23 mouse cellular contexts compared by ENCODE assay signal in genomic region chr3:97538634-97539033, GRCm38 (mm10).
DNase-seq lines count a peak whose midpoint lies in the region; ATAC-seq and TF ChIP-seq lines count a peak whose summit lies in the region.
"Had no signal": no experiment of that assay in that cellular context is flagged by ENCODE, and none has a peak within 500 bp of the region (broad histone marks: within the 10 kb centered on the region; RNA-seq: fewer than 3 reads in every experiment).

No protein-coding gene starts in this region.

- ATAC-seq in intestine, embryonic 14.5 days (replicated peaks; ENCODE audit: low FRiP score, low TSS enrichment, low read depth), result no peak
- ATAC-seq in intestine, postnatal 0 days, result no peak
- ATAC-seq in lung, postnatal 0 days, result peak; percentile 37; the same call in 1 of the 2 replicates
- ATAC-seq in Patski, result no peak
- ATAC-seq in stomach, postnatal 0 days (ENCODE audit: low FRiP score, low TSS enrichment), result no peak
- ATAC-seq: forebrain, embryonic 15.5 days had no signal

- H3K4me1 ChIP-seq in intestine, embryonic 14.5 days (replicated peaks; ENCODE audit: control insufficient read depth, insufficient read depth, low read length), result no peaks in the 10 kb centered on the region
- no peaks in the 10 kb centered on the region for H3K4me1 ChIP-seq in intestine, postnatal 0 days (replicated peaks; ENCODE audit: control insufficient read depth, insufficient read depth, low read length)
- H3K4me1 ChIP-seq in lung, postnatal 0 days (ENCODE audit: insufficient read depth, low read depth, low read length), result no peaks in the 10 kb centered on the region
- no peaks in the 10 kb centered on the region for H3K4me1 ChIP-seq in stomach, postnatal 0 days (replicated peaks; ENCODE audit: control insufficient read depth, insufficient read depth)
- H3K4me1 ChIP-seq: forebrain, embryonic 15.5 days; limb, embryonic 13.5 days had no signal

- no peak overlapping the region for H3K4me2 ChIP-seq in intestine, embryonic 14.5 days (ENCODE audit: low read length)
- H3K4me2 ChIP-seq in intestine, postnatal 0 days (replicated peaks; ENCODE audit: low read depth), result no peak overlapping the region
- no peak overlapping the region for H3K4me2 ChIP-seq in lung, postnatal 0 days (replicated peaks; ENCODE audit: low read depth, low read length)
- H3K4me2 ChIP-seq in stomach, postnatal 0 days (replicated peaks; ENCODE audit: low read depth), result no peak overlapping the region
- H3K4me2 ChIP-seq: forebrain, embryonic 15.5 days; limb, embryonic 13.5 days; liver, embryonic 11.5 days had no signal

- H3K27ac ChIP-seq in intestine, embryonic 14.5 days (ENCODE audit: low read depth), result no peak overlapping the region
- H3K27ac ChIP-seq in intestine, postnatal 0 days (ENCODE audit: low read depth, low read length), result no peak overlapping the region
- no peak overlapping the region for H3K27ac ChIP-seq in lung, postnatal 0 days (ENCODE audit: low read length)
- H3K27ac ChIP-seq in stomach, postnatal 0 days (replicated peaks), result no peak overlapping the region
- H3K27ac ChIP-seq: forebrain, embryonic 15.5 days; limb, embryonic 13.5 days had no signal

- H3K36me3 ChIP-seq in intestine, embryonic 14.5 days (ENCODE audit: control insufficient read depth, insufficient read depth, low read length), result no peaks in the 10 kb centered on the region
- H3K36me3 ChIP-seq in intestine, postnatal 0 days (ENCODE audit: control insufficient read depth, insufficient read depth), result no peaks in the 10 kb centered on the region
- H3K36me3 ChIP-seq in lung, postnatal 0 days (ENCODE audit: insufficient read depth, low read length), result no peaks in the 10 kb centered on the region
- H3K36me3 ChIP-seq in stomach, postnatal 0 days (ENCODE audit: control insufficient read depth, insufficient read depth, low read length), result no peaks in the 10 kb centered on the region
- H3K36me3 ChIP-seq: forebrain, embryonic 15.5 days; G1E; limb, embryonic 13.5 days had no signal

- DNase-seq in intestine, embryonic 14.5 days (ENCODE audit: low spot score), result peak; percentile 23
- peak; percentile 32 for DNase-seq in lung, postnatal 0 days (ENCODE audit: low spot score)
- DNase-seq in lung, postnatal 4 days, result no peak
- DNase-seq in Patski (ENCODE audit: low read depth, low spot score), result no peak
- no peak for DNase-seq in stomach, postnatal 0 days (ENCODE audit: low spot score)
- DNase-seq in retina, postnatal 1 day, result no peak
- DNase-seq: adrenal gland, postnatal 14 days; cerebellum, adult 18-20 months; cerebellum, postnatal 14 days; gastrocnemius, postnatal 10 days; heart, postnatal 14 days; kidney, adult 11 months; kidney, postnatal 4 days; midbrain, embryonic 14.5 days; right cerebral cortex, adult 18-20 months; right cerebral cortex, postnatal 4 days; thymus, adult 2 months; thymus, postnatal 36 days had no signal

- H3K9me3 ChIP-seq in intestine, embryonic 14.5 days (ENCODE audit: control insufficient read depth, low read length), result no peaks in the 10 kb centered on the region
- H3K9me3 ChIP-seq in intestine, postnatal 0 days (ENCODE audit: control insufficient read depth), result no peaks in the 10 kb centered on the region
- H3K9me3 ChIP-seq in lung, postnatal 0 days (ENCODE audit: low read length), result no peaks in the 10 kb centered on the region
- no peaks in the 10 kb centered on the region for H3K9me3 ChIP-seq in stomach, postnatal 0 days (ENCODE audit: control insufficient read depth, low read length)
- H3K9me3 ChIP-seq: forebrain, embryonic 15.5 days; G1E; limb, embryonic 13.5 days had no signal

- CTCF ChIA-PET in Patski (lab: Charles Lee), result no interaction called here

- 54% methylated on average over 1 of the region's 1 CpGs for WGBS in intestine, embryonic 14.5 days
- 38% methylated on average over 1 of the region's 1 CpGs for WGBS in intestine, postnatal 0 days
- 28% methylated on average over 1 of the region's 1 CpGs for WGBS in lung, postnatal 0 days
- 17% methylated on average over 1 of the region's 1 CpGs for WGBS in stomach, postnatal 0 days

- no peak for TF ChIP-seq EP300 in lung, postnatal 0 days (IDR thresholded peaks at IDR 0.05)
- no peak for TF ChIP-seq EP300 in stomach, postnatal 0 days (optimal IDR thresholded peaks at IDR 0.05)

- H3K27me3 ChIP-seq in intestine, embryonic 14.5 days (replicated peaks; ENCODE audit: control insufficient read depth, insufficient read depth, low read length), result no peaks in the 10 kb centered on the region
- H3K27me3 ChIP-seq in intestine, postnatal 0 days (replicated peaks; ENCODE audit: control insufficient read depth, insufficient read depth, low read length), result no peaks in the 10 kb centered on the region
- no peaks in the 10 kb centered on the region for H3K27me3 ChIP-seq in lung, postnatal 0 days (replicated peaks; ENCODE audit: insufficient read depth, low read length)
- H3K27me3 ChIP-seq in Patski, result no peaks in the 10 kb centered on the region
- no peaks in the 10 kb centered on the region for H3K27me3 ChIP-seq in stomach, postnatal 0 days (ENCODE audit: control insufficient read depth, insufficient read depth, low read length)
- H3K27me3 ChIP-seq: forebrain, embryonic 15.5 days; limb, embryonic 13.5 days had no signal

- in situ Hi-C loops in Patski (cut with MboI; ENCODE audit: low pct_unique_long_range_greater_than_20kb), result no loop called here

- POLR2A ChIA-PET in Patski (lab: Charles Lee), result no interaction called here

- no peak overlapping the region for H3K4me3 ChIP-seq in intestine, embryonic 14.5 days (ENCODE audit: low read depth, low read length)
- no peak overlapping the region for H3K4me3 ChIP-seq in intestine, postnatal 0 days (ENCODE audit: low read depth, low read length)
- no peak overlapping the region for H3K4me3 ChIP-seq in lung, postnatal 0 days (ENCODE audit: low read depth, low read length)
- no peak overlapping the region for H3K4me3 ChIP-seq in stomach, postnatal 0 days (ENCODE audit: low read depth, low read length)
- H3K4me3 ChIP-seq: forebrain, embryonic 15.5 days; limb, embryonic 13.5 days had no signal

- H3K9ac ChIP-seq in intestine, embryonic 14.5 days (ENCODE audit: low read length), result no peak overlapping the region
- no peak overlapping the region for H3K9ac ChIP-seq in intestine, postnatal 0 days (ENCODE audit: low read depth, low read length)
- H3K9ac ChIP-seq in lung, postnatal 0 days (replicated peaks; ENCODE audit: low read depth), result no peak overlapping the region
- no peak overlapping the region for H3K9ac ChIP-seq in stomach, postnatal 0 days (ENCODE audit: low read length)
- H3K9ac ChIP-seq: forebrain, embryonic 15.5 days; limb, embryonic 13.5 days had no signal

- no peak for TF ChIP-seq CTCF in intestine, postnatal 0 days (IDR thresholded peaks at IDR 0.05; ENCODE audit: low read depth)
- TF ChIP-seq CTCF in lung, postnatal 0 days (IDR thresholded peaks at IDR 0.05), result peak; percentile 26
- peak; percentile 21 for TF ChIP-seq CTCF in Patski (IDR thresholded peaks at IDR 0.05)
- TF ChIP-seq CTCF in stomach, postnatal 0 days (IDR thresholded peaks at IDR 0.05; ENCODE audit: low read depth), result peak; percentile 23; the same call in 1 of the 2 replicates

Comparison
In these comparisons a context has a peak if more than half of its experiments do, and no peak if none do; other contexts are left out.
1. DNase-seq: peak in intestine, embryonic 14.5 days (single experiment) and lung, postnatal 0 days (single experiment); none in lung, postnatal 4 days (0 of 2), Patski (single experiment), stomach, postnatal 0 days (single experiment) and retina, postnatal 1 day (single experiment).